Mouse (Mus musculus) kidney, postnatal 36 days (tissue): Measurements from ENCODE around the gene Gm9918.
A peak's percentile ranks its signal among the peaks of the same experiment; 100 is the strongest.

Experiments used
- DNase-seq, 2 experiments: peaks; one replicate each; pipeline ENCODE4 v3.0.0; 2021 to 2022; ENCODE audit warnings: mixed read lengths in 2 of 2

Gm9918 gene

DNA sequence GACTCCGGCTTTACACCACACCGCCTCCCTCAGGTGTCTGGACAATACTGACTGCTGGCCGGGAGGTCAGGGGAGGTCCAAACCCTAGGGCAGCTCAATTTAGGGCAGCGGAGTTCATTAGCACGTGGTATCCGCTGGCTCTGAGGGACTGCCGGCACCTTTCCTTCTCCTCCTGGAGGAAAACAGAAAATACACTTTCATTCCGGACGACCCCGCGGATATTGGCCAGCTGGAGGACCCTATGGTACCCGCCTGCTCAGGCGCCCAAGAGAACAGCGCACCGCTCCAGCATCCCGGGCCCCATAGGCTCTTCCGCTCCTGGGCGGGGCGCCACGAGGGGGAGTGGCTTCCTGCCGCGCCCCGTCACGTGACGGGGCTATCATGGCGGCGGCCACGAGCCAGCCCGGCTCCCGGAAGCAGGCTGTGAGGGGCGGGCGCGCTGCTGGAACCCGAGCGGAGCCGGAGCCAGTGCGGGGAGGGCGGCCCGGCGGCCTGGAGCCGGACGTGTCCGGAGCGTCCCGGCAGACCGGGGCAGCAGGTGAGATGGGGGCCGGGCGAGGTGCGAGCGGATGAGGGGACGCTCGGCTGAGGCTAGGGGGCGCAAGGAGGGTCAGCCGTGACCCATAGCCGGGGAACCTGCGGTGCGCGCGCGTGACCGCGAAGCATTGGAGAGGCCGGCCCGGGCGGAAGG is 8.9 kb downstream of the Gm9918 start, which contains the start of gene Mfsd5:
TSS of gene Mfsd5 (plus strand) at position 363 of the 691 bp plus-strand sequence.
- DNase-seq = peak; percentile 87 to 95

GRCm38 (mm10) chr15:102279783-102280520 is 9.6 kb downstream of the Gm9918 start:
- DNase-seq = no peak

- no peak for DNase-seq
These were observed 10.3 kb downstream of the Gm9918 start for GRCm38 (mm10) chr15:102280623-102281022.

DNA sequence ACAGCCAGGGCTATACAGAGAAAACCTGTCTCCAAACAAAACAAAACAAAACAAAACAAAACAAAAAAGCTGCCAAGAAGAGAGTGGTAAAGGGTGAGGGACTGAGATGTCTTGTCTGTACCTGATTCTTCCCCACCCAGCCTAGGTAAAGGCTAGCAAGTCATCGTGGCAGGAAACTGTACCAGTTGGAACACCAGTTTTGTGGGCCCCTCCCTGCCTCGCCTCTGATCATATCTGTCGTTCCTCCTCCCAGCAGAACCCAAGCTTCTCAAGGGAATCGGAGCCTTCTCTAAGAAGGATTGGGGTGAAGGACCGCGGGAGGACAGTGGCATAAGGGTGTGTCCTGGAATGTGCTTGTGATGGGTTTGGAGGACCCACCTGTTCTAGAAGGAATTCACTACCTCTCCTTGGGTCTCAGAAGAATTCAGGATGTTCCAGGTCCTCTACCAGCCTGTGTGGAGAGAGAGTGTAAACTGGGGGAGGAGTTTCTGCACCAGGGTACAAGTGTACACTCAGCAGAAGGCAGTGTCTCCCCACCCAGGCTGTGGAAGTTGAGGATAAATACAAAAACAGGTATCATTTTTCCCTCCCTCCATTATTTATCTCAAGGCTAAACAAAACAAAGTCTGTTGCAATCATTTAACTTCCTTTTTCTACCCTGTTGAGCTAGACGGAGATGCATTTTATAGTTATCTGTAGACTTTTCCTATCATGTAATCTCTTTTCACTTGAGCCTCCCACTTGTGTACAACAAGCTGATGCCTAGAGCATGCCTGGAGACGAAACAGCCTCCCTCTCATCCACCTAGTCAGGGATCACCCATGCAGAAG is 12.3 kb downstream of the Gm9918 start:
- DNase-seq = no peak

DNA sequence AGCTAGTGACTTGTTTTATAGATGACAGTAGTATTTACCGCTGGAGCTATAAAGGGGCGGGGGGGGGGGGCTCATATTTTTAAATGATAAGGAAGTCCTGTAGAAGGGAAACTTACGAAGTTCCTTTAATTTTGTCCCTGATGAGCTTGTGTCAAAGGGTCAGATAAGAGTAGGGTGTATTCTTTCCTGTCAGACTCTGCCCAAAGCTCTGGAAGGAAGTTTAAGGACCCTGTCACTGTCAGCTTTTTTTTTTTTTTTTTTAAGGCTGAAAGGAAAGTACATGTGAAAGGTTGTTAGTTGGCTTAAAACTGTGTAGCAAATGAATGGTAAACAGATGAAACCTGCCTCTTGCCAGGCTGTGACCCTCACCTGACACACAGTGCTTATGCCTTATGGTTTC is 13.3 kb downstream of the Gm9918 start:
- peak in 1 of 2 experiments; percentile 35 for DNase-seq

GRCm38 (mm10) chr15:102287395-102287794 is 17.0 kb downstream of the Gm9918 start:
- DNase-seq = peak; percentile 29 to 68

DNA sequence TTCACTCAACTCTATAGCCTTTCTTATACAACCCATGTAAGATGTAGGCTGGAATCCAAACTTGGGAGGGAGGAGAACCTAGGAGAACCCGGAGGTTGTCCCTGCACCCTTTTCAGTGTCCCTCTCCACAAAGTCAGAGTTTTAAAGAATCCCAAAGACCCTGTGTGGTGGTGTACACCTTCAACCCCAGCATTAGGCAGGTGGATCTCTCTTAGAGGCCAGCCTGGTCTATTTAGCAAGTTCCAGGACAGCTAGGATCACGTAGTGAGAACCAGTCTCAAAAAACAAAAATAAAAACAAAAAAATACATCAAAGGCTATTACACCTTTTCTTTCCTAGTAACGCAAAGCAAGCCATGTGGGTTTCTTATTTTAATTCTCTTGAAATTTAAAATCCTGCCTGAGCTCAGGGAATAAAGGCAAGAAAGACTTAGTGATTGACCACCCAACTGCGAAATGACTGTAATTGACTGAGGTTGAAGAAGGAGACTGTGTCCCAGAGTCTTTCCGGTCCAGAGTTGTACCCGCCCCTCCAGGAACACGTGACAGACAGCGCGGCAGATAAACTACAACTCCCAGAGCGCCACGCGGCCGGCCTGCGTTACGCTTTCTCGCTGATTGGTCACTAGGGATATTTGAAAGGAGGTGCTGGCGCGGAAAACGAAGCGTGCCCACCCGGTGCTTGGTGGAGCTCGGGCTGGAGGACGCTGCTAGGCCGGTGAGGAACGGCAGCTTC is 25.4 kb downstream of the Gm9918 start, which contains the start of gene Espl1:
TSS of gene Espl1 (plus strand) at position 634 of the 735 bp plus-strand sequence.
- DNase-seq = peak; percentile 96 to 97

GRCm38 (mm10) chr15:102296368-102297006 is 26.1 kb downstream of the Gm9918 start:
- no peak for DNase-seq

DNA sequence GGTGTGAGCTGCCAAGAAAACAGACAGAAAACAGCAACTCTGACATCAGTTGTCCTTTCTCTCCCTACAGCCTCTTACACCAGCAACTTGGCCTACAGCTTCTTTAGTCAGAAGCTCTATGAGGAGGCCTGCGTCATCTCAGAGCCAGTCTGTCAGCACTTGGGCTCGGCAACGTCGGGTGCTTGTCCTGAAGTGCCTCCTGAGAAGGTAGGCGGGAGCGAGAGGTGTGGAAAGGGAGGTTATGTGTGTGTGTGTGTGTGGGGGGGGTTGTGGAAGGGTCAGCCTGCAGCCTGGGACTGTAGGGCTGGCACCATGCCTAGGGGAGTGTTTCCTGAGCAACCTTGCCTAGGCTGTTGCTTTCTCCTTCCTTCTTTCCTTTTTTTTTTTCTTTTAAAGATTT is 32.2 kb downstream of the Gm9918 start:
- no peak for DNase-seq

- DNase-seq = no peak
These were observed 38.4 kb downstream of the Gm9918 start for GRCm38 (mm10) chr15:102308717-102309116.

- DNase-seq = peak; percentile 58 to 73
These were observed 39.9 kb downstream of the Gm9918 start for GRCm38 (mm10) chr15:102310074-102310845.

- DNase-seq = no peak
These were observed 41.1 kb downstream of the Gm9918 start for GRCm38 (mm10) chr15:102311489-102311888.

GRCm38 (mm10) chr15:102315292-102315691 is 44.9 kb downstream of the Gm9918 start:
- DNase-seq = no peak

DNA sequence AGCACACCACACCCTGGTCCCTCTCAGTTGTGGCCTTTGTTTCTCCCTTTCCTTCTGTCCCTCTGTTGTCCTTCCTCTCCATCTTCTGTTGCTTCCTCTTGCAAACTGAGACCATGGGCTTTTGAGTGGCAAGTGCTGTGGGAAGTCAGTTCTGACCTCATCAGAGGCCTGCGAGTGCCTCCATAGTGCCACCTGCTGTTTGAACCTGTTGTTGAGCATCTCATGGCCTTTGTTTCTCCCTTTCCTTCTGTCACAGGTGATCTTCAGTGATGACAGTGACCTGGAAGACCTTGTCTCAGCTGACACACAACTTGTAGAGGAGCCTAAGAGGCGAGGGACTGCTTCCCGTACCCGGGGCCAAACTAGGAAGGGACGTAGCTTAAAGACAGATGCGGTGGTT is 45.9 kb downstream of the Gm9918 start:
- DNase-seq = peak; percentile 65 to 87
